Mouse (Mus musculus): Measurements from ENCODE around the gene Psors1c2. TPM values are rescaled to one million over a fixed set of nuclear protein-coding genes. Genes with fewer than 3 reads are reported as not detected.
A peak's percentile ranks its signal among the peaks of the same experiment; 100 is the strongest.

The Psors1c2 gene
- polyA plus RNA-seq (2012; rRNA removed): 0.24 and 5.6 TPM in 2 replicates

GRCm38 (mm10) chr17:35532901-35533300 is at the start of gene Psors1c2:
TSS of gene Psors1c2 (plus strand) at chr17:35533201.
- Histone ChIP-seq H3K4me3 (replicated peaks; ENCODE audit: extremely low read depth, low read depth, low read length) (no peak within 1 kb of the TSS), H3K4me1 (ENCODE audit: control insufficient read depth, insufficient read depth, low read length) (no peaks in the 10 kb centered on the region)
- DNase-seq: no peak
- WGBS: 20% methylated on average over 7 of the region's 7 CpGs
- TF ChIP-seq CTCF (IDR thresholded peaks at IDR 0.05; ENCODE audit: insufficient read depth, low read length) (no peak), POLR2A (IDR thresholded peaks at IDR 0.05; ENCODE audit: borderline replicate concordance, extremely low read depth, low read depth, low read length) (no peak)

- WGBS: under 1% methylated on average over 9 of the region's 9 CpGs
- DNase-seq: peak; percentile 45
These were observed 48.9 kb upstream of the Psors1c2 start for GRCm38 (mm10) chr17:35484066-35484465.

GRCm38 (mm10) chr17:35485702-35486101 is 47.3 kb upstream of the Psors1c2 start:
- no peak for DNase-seq
- WGBS: 24% methylated on average over 4 of the region's 4 CpGs
- TF ChIP-seq CTCF (IDR thresholded peaks at IDR 0.05; ENCODE audit: insufficient read depth, low read length) (no peak), POLR2A (IDR thresholded peaks at IDR 0.05; ENCODE audit: borderline replicate concordance, extremely low read depth, low read depth, low read length) (no peak)
- no peak overlapping the region for H3K4me3 ChIP-seq (replicated peaks; ENCODE audit: extremely low read depth, low read depth, low read length)
- no peaks in the 10 kb centered on the region for H3K4me1 ChIP-seq (ENCODE audit: control insufficient read depth, insufficient read depth, low read length)

More at GRCm38 (mm10) chr17:35484066-35484465, 48.9 kb upstream of the Psors1c2 start:
- H3K4me1 ChIP-seq (ENCODE audit: control insufficient read depth, insufficient read depth, low read length): no peaks in the 10 kb centered on the region
- no peak overlapping the region for H3K4me3 ChIP-seq (replicated peaks; ENCODE audit: extremely low read depth, low read depth, low read length)
- TF ChIP-seq POLR2A (IDR thresholded peaks at IDR 0.05; ENCODE audit: borderline replicate concordance, extremely low read depth, low read depth, low read length) (no peak), CTCF (IDR thresholded peaks at IDR 0.05; ENCODE audit: insufficient read depth, low read length) (peak; percentile 88)

GRCm38 (mm10) chr17:35486726-35487125 is 46.3 kb upstream of the Psors1c2 start:
- DNase-seq: no peak
- H3K4me3 ChIP-seq (replicated peaks; ENCODE audit: extremely low read depth, low read depth, low read length): no peak overlapping the region
- WGBS: 45% methylated on average over 10 of the region's 10 CpGs
- TF ChIP-seq POLR2A (IDR thresholded peaks at IDR 0.05; ENCODE audit: borderline replicate concordance, extremely low read depth, low read depth, low read length): no peak
- no peak for TF ChIP-seq CTCF (IDR thresholded peaks at IDR 0.05; ENCODE audit: insufficient read depth, low read length)
- H3K4me1 ChIP-seq (ENCODE audit: control insufficient read depth, insufficient read depth, low read length): no peaks in the 10 kb centered on the region

GRCm38 (mm10) chr17:35488041-35488440 is 45.0 kb upstream of the Psors1c2 start:
- no peak for DNase-seq
- WGBS: 93% methylated on average over 2 of the region's 2 CpGs
- TF ChIP-seq POLR2A (IDR thresholded peaks at IDR 0.05; ENCODE audit: borderline replicate concordance, extremely low read depth, low read depth, low read length): no peak
- no peak for TF ChIP-seq CTCF (IDR thresholded peaks at IDR 0.05; ENCODE audit: insufficient read depth, low read length)
- Histone ChIP-seq H3K4me1 (ENCODE audit: control insufficient read depth, insufficient read depth, low read length) (no peaks in the 10 kb centered on the region), H3K4me3 (replicated peaks; ENCODE audit: extremely low read depth, low read depth, low read length) (no peak overlapping the region)

- TF ChIP-seq POLR2A (IDR thresholded peaks at IDR 0.05; ENCODE audit: borderline replicate concordance, extremely low read depth, low read depth, low read length) (no peak), CTCF (IDR thresholded peaks at IDR 0.05; ENCODE audit: insufficient read depth, low read length) (no peak)
- DNase-seq: no peak
- 66% methylated on average over 5 of the region's 5 CpGs for WGBS
These were observed 42.7 kb upstream of the Psors1c2 start for GRCm38 (mm10) chr17:35490320-35490719.

GRCm38 (mm10) chr17:35497124-35497523 is 35.9 kb upstream of the Psors1c2 start:
- no peak for DNase-seq
- no peak for TF ChIP-seq CTCF (IDR thresholded peaks at IDR 0.05; ENCODE audit: insufficient read depth, low read length)
- no peak for TF ChIP-seq POLR2A (IDR thresholded peaks at IDR 0.05; ENCODE audit: borderline replicate concordance, extremely low read depth, low read depth, low read length)
- WGBS: 87% methylated on average over 7 of the region's 7 CpGs
- H3K4me3 ChIP-seq (replicated peaks; ENCODE audit: extremely low read depth, low read depth, low read length): no peak overlapping the region
- no peaks in the 10 kb centered on the region for H3K4me1 ChIP-seq (ENCODE audit: control insufficient read depth, insufficient read depth, low read length)

More at GRCm38 (mm10) chr17:35490320-35490719, 42.7 kb upstream of the Psors1c2 start:
- Histone ChIP-seq H3K4me1 (ENCODE audit: control insufficient read depth, insufficient read depth, low read length) (no peaks in the 10 kb centered on the region), H3K4me3 (replicated peaks; ENCODE audit: extremely low read depth, low read depth, low read length) (no peak overlapping the region)

- WGBS: 18% methylated on average over 6 of the region's 6 CpGs
- Histone ChIP-seq H3K4me1 (ENCODE audit: control insufficient read depth, insufficient read depth, low read length) (no peaks in the 10 kb centered on the region), H3K4me3 (replicated peaks; ENCODE audit: extremely low read depth, low read depth, low read length) (no peak overlapping the region)
- TF ChIP-seq POLR2A (IDR thresholded peaks at IDR 0.05; ENCODE audit: borderline replicate concordance, extremely low read depth, low read depth, low read length): no peak
- no peak for TF ChIP-seq CTCF (IDR thresholded peaks at IDR 0.05; ENCODE audit: insufficient read depth, low read length)
- no peak for DNase-seq
These were observed 30.8 kb upstream of the Psors1c2 start for GRCm38 (mm10) chr17:35502226-35502625.

GRCm38 (mm10) chr17:35502762-35503161 is 30.2 kb upstream of the Psors1c2 start:
- DNase-seq: no peak

GRCm38 (mm10) chr17:35503849-35504248 is 29.2 kb upstream of the Psors1c2 start:
- DNase-seq: no peak
- TF ChIP-seq CTCF (IDR thresholded peaks at IDR 0.05; ENCODE audit: insufficient read depth, low read length) (no peak), POLR2A (IDR thresholded peaks at IDR 0.05; ENCODE audit: borderline replicate concordance, extremely low read depth, low read depth, low read length) (no peak)
- Histone ChIP-seq H3K4me1 (ENCODE audit: control insufficient read depth, insufficient read depth, low read length) (no peaks in the 10 kb centered on the region), H3K4me3 (replicated peaks; ENCODE audit: extremely low read depth, low read depth, low read length) (no peak overlapping the region)
- 45% methylated on average over 5 of the region's 5 CpGs for WGBS

More at GRCm38 (mm10) chr17:35502762-35503161, 30.2 kb upstream of the Psors1c2 start:
- TF ChIP-seq CTCF (IDR thresholded peaks at IDR 0.05; ENCODE audit: insufficient read depth, low read length): no peak
- no peak for TF ChIP-seq POLR2A (IDR thresholded peaks at IDR 0.05; ENCODE audit: borderline replicate concordance, extremely low read depth, low read depth, low read length)
- no peaks in the 10 kb centered on the region for H3K4me1 ChIP-seq (ENCODE audit: control insufficient read depth, insufficient read depth, low read length)
- 65% methylated on average over 5 of the region's 5 CpGs for WGBS
- no peak overlapping the region for H3K4me3 ChIP-seq (replicated peaks; ENCODE audit: extremely low read depth, low read depth, low read length)

All from lung, adult 2 months (tissue).